Mouse (Mus musculus) hindbrain, postnatal 0 days (tissue): ENCODE measurements around the gene Fhl2. TPM values are rescaled to one million over a fixed set of nuclear protein-coding genes. Genes with fewer than 3 reads are reported as not detected.

Experiments
- ATAC-seq: fragments of 200-750 bp; cut with Nextera tagmentation; 2 replicates; pipeline ENCODE4 v1.8.0; 2017; ENCODE audit warnings: mild to moderate bottlenecking, moderate TSS enrichment, moderate library complexity
- DNase-seq: peaks from one replicate; pipeline ENCODE4 v3.0.0-alpha.2; 2015; ENCODE audit warnings: low spot score
- H3K27ac ChIP-seq: fragments of 300-500 bp; sonication (generic); 2 replicates; pipeline ENCODE4 v1.5.1; 2014; ENCODE audit warnings: mild to moderate bottlenecking
- H3K27me3 ChIP-seq: fragments of 300-500 bp; sonication (generic); 2 replicates; pipeline ENCODE4 v1.6.1; 2014; ENCODE audit warnings: low read length, mixed read lengths; ENCODE audit not compliant: insufficient read depth
- H3K36me3 ChIP-seq: fragments of 300-500 bp; sonication (generic); 2 replicates; pipeline ENCODE4 v1.6.1; 2014; ENCODE audit warnings: low read length, mixed read lengths; ENCODE audit not compliant: insufficient read depth
- H3K4me1 ChIP-seq: fragments of 300-500 bp; sonication (generic); 2 replicates; pipeline ENCODE4 v1.6.1; 2014; ENCODE audit warnings: antibody characterized with exemption, low read length, mixed read lengths; ENCODE audit not compliant: insufficient read depth
- H3K4me2 ChIP-seq: fragments of 300-500 bp; sonication (generic); 2 replicates; pipeline ENCODE4 v1.6.1; 2014; ENCODE audit warnings: low read depth, mild to moderate bottlenecking, low read length, moderate library complexity, mixed read lengths
- H3K4me3 ChIP-seq: fragments of 300-500 bp; sonication (generic); 2 replicates; pipeline ENCODE4 v1.5.1; 2014; ENCODE audit warnings: low read length
- H3K9ac ChIP-seq: fragments of 300-500 bp; sonication (generic); replicated peaks from 2 replicates; pipeline ENCODE4 v1.6.1; 2014; ENCODE audit warnings: mild to moderate bottlenecking, low read length, moderate library complexity, mixed read lengths
- H3K9me3 ChIP-seq: fragments of 300-500 bp; sonication (generic); 2 replicates; pipeline ENCODE4 v1.6.1; 2016; ENCODE audit warnings: low read length, mixed read lengths
- CTCF ChIP-seq: IDR thresholded peaks from 2 replicates; pipeline ENCODE4 v1.5.1; 2016; ENCODE audit warnings: antibody characterized with exemption, control low read depth, low read depth
- WGBS: fragments of 180-500 bp; shearing (Covaris S2); extraction: QIAGEN DNeasy Blood & Tissue Kit; methylation state at CpG from one replicate; pipeline ENCODE4 v1.1.7; 2014; 5-methylcytosine and 5-hydroxymethylcytosine counted together
- polyA plus RNA-seq: library from polyadenylated mRNA; unstranded; fragments of >200 nt; fragmentation: Nextera tagmentation; extraction: Ambion mirVana; gene quantifications from 2 replicates; pipeline ENCODE4 v1.2.1, GENCODE M21; 2015
- total RNA-seq: library from RNA; depleted of rRNA; stranded (reverse); fragments of >200 nt; gene quantifications from 2 replicates; pipeline ENCODE4 v1.2.3, GENCODE M21; 2014

Fhl2 gene
- total and polyA plus RNA-seq, 2 experiments from 2014 or later = 24.5 to 29.7 TPM

DNA sequence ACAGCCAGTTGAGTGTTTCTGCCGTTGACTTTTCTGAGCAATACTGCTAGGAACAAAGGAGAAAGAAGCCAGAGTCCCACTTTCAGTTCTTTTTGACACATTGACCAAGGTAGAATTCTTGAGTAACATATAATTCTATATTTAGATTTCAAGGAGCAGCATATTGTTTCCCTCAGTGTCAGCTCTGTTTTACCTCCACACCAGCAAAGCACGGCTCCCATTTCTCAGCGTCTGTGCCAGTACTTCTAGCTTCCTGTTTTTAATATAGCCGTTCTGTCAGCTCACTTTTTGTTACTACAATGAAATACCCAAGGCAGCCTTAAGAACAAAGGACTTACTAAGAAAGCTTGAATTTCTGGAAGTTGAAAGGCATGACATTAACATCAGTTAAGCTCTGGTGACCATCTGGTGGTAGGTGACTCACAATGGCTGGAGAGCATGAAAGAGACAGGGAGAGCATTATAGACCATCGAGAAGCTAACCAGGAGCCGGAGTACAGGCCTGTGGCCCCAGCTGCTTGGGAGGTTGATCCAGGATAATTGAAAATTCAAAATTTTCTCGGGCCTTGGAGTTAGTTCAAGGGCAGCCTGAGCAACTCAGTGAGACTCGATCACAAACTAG, 28.9 kb upstream of the Fhl2 start:
- H3K4me3 ChIP-seq = no peak overlapping the region
- no peak for ATAC-seq
- no peak overlapping the region for H3K4me2 ChIP-seq
- 62% methylated on average over 8 of the region's 8 CpGs for WGBS
- no peaks in the 10 kb centered on the region for H3K36me3 ChIP-seq
- no peaks in the 10 kb centered on the region for H3K4me1 ChIP-seq
- H3K27me3 ChIP-seq = no peaks in the 10 kb centered on the region
- TF ChIP-seq CTCF = no peak
- no peak overlapping the region for H3K9ac ChIP-seq
- no peak overlapping the region for H3K27ac ChIP-seq
- no peak for DNase-seq
- no peaks in the 10 kb centered on the region for H3K9me3 ChIP-seq

- Histone ChIP-seq H3K27me3 (no peaks in the 10 kb centered on the region), H3K9ac (no peak overlapping the region), H3K4me1 (no peaks in the 10 kb centered on the region), H3K4me2 (no peak overlapping the region), H3K9me3 (no peaks in the 10 kb centered on the region), H3K4me3 (no peak overlapping the region), H3K27ac (no peak overlapping the region), H3K36me3 (no peaks in the 10 kb centered on the region)
- ATAC-seq (no peak), DNase-seq (no peak)
- 83% methylated on average over 4 of the region's 4 CpGs for WGBS
- no peak for TF ChIP-seq CTCF
Measured at GRCm38 (mm10) chr1:43224943-43225342, 28.2 kb upstream of the Fhl2 start.

GRCm38 (mm10) chr1:43224171-43224570, 27.4 kb upstream of the Fhl2 start:
- no peak overlapping the region for H3K4me2 ChIP-seq
- TF ChIP-seq CTCF = no peak
- no peaks in the 10 kb centered on the region for H3K4me1 ChIP-seq
- WGBS = 62% methylated on average over 2 of the region's 2 CpGs
- no peaks in the 10 kb centered on the region for H3K27me3 ChIP-seq
- DNase-seq (no peak), ATAC-seq (no peak)
- no peak overlapping the region for H3K9ac ChIP-seq
- H3K9me3 ChIP-seq = no peaks in the 10 kb centered on the region
- H3K4me3 ChIP-seq = no peak overlapping the region
- no peak overlapping the region for H3K27ac ChIP-seq
- no peaks in the 10 kb centered on the region for H3K36me3 ChIP-seq

GRCm38 (mm10) chr1:43223097-43223496, 26.3 kb upstream of the Fhl2 start:
- Histone ChIP-seq H3K4me2 (no peak overlapping the region), H3K9ac (no peak overlapping the region), H3K9me3 (no peaks in the 10 kb centered on the region), H3K27ac (no peak overlapping the region), H3K4me3 (no peak overlapping the region), H3K27me3 (no peaks in the 10 kb centered on the region), H3K4me1 (no peaks in the 10 kb centered on the region), H3K36me3 (no peaks in the 10 kb centered on the region)
- WGBS = 81% methylated on average over 5 of the region's 5 CpGs
- TF ChIP-seq CTCF = no peak
- DNase-seq (no peak), ATAC-seq (no peak)

DNA sequence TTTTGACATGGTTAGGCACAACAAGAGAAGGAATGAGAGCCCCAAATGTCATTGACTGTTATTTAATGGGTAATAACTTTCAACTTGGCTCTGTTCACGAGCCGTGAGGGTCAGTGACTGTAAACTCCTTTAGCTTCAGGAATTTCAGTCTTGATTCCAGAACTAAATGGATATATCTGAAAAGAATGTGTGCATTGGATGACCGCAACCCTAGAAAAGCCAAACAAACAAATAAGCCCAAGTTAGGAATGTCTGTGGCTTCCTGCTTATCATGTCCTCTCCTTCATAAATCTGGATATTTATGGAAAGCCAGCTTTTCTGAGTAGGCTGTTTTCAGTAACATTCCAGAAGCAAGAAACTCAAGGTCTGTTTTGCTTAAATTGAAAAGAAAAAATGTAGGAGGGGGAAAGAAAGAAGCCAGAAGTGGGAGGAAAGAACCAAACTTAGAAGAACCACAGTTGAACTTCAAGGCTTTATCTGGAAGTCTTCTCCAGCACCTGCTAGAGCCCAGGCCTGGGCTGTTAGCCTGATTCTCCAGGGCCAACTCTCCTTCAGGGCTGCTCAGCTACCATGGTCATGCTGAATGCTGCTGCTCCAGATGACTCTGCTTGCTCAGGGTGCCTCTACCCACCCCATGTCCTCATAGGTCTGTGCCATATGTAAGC, 21.4 kb upstream of the Fhl2 start:
- no peaks in the 10 kb centered on the region for H3K4me1 ChIP-seq
- 89% methylated on average over 3 of the region's 3 CpGs for WGBS
- H3K4me3 ChIP-seq = no peak overlapping the region
- no peak for TF ChIP-seq CTCF
- DNase-seq (no peak), ATAC-seq (no peak)
- no peaks in the 10 kb centered on the region for H3K27me3 ChIP-seq
- H3K4me2 ChIP-seq = no peak overlapping the region
- H3K36me3 ChIP-seq = no peaks in the 10 kb centered on the region
- H3K9me3 ChIP-seq = no peaks in the 10 kb centered on the region
- H3K9ac ChIP-seq = no peak overlapping the region
- no peak overlapping the region for H3K27ac ChIP-seq

DNA sequence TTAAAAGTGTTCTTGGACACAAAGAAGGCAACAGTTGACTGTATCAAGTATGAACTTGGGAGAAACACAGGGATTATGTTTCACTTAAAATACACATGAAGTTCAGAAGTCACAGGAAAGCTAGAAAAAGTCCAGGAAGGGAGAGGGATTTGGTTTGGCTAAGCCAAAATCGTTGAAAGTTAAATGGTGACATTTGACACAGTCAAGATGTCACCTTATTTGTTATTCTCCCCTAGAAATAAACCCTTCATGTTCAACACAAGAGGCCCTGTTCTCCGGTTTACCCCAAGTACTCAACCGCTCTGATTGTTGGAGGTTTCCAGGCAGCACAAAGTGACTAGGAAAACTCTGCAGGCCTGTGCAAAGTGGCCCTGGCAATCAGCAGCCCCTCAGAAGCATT, 18.8 kb upstream of the Fhl2 start:
- TF ChIP-seq CTCF = no peak
- ATAC-seq = no peak
- Histone ChIP-seq H3K27ac (no peak overlapping the region), H3K27me3 (no peaks in the 10 kb centered on the region), H3K4me2 (no peak overlapping the region), H3K36me3 (no peaks in the 10 kb centered on the region), H3K4me3 (no peak overlapping the region), H3K9me3 (no peaks in the 10 kb centered on the region), H3K9ac (no peak overlapping the region), H3K4me1 (no peaks in the 10 kb centered on the region)
- DNase-seq = peak; percentile 18
- 66% methylated on average over 3 of the region's 3 CpGs for WGBS

GRCm38 (mm10) chr1:43211274-43211673, 14.5 kb upstream of the Fhl2 start:
- Histone ChIP-seq H3K4me2 (no peak overlapping the region), H3K36me3 (no peaks in the 10 kb centered on the region), H3K9me3 (no peaks in the 10 kb centered on the region), H3K27me3 (no peaks in the 10 kb centered on the region), H3K4me3 (no peak overlapping the region), H3K27ac (no peak overlapping the region), H3K9ac (no peak overlapping the region), H3K4me1 (no peaks in the 10 kb centered on the region)
- DNase-seq (no peak), ATAC-seq (no peak)
- 66% methylated on average over 1 of the region's 1 CpGs for WGBS
- TF ChIP-seq CTCF = no peak
